8 mouse cellular contexts compared by ENCODE assay signal in the genomic region with DNA sequence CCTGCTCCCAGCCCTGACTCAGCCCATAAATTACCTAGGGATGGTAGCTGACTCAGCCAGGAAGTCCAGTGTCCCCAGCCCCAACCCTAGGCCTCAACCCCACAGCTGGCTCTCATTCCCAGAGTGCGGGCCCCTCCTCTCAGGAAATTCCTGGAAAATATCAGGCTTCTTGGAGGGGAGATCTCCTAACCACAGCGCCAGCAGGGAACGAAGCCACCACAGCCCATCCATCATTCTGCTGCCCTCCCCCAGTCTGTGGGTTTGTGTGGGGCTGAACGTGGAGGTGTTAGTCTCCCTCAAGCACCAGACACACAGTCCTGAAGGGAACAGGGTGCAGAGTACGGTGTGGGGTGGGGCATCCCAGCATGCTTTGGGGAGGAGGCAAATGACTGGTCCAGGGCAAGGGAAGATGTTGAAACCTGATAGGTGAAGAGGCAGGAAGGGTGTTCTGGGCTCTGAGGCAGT.
DNase-seq lines count a peak whose midpoint lies in the region; ATAC-seq lines count a peak whose summit lies in the region.

No protein-coding gene starts in this region.

- H3K9ac ChIP-seq in embryonic facial prominence, embryonic 15.5 days, result no peak overlapping the region
- no peak overlapping the region for H3K9ac ChIP-seq in kidney, embryonic 15.5 days

- no peaks in the 10 kb centered on the region for H3K9me3 ChIP-seq in embryonic facial prominence, embryonic 15.5 days (replicated peaks)
- peaks cover 6% of the 10 kb centered on the region; the same call in 1 of the 2 replicates for H3K9me3 ChIP-seq in kidney, embryonic 15.5 days (replicated peaks)

- no peak overlapping the region for H3K4me3 ChIP-seq in embryonic facial prominence, embryonic 15.5 days (replicated peaks)
- H3K4me3 ChIP-seq in kidney, embryonic 15.5 days (replicated peaks), result no peak overlapping the region

- H3K4me1 ChIP-seq in embryonic facial prominence, embryonic 15.5 days, result peaks cover 30% of the 10 kb centered on the region
- peaks cover 37% of the 10 kb centered on the region for H3K4me1 ChIP-seq in kidney, embryonic 15.5 days

- no peaks in the 10 kb centered on the region for H3K36me3 ChIP-seq in embryonic facial prominence, embryonic 15.5 days
- no peaks in the 10 kb centered on the region for H3K36me3 ChIP-seq in kidney, embryonic 15.5 days

- no peak overlapping the region for H3K4me2 ChIP-seq in embryonic facial prominence, embryonic 15.5 days (replicated peaks)
- no peak overlapping the region for H3K4me2 ChIP-seq in kidney, embryonic 15.5 days

- H3K27me3 ChIP-seq in embryonic facial prominence, embryonic 15.5 days, result no peaks in the 10 kb centered on the region
- no peaks in the 10 kb centered on the region for H3K27me3 ChIP-seq in kidney, embryonic 15.5 days

- WGBS in embryonic facial prominence, embryonic 15.5 days, result 26% methylated on average over 5 of the region's 5 CpGs
- 8% methylated on average over 5 of the region's 5 CpGs for WGBS in kidney, embryonic 15.5 days

- DNase-seq in gastrocnemius, postnatal 25 days, result peak; percentile 35
- no peak for DNase-seq in gastrocnemius, adult 18-20 months (ENCODE audit: low spot score)
- DNase-seq in lung, postnatal 25 days (ENCODE audit: low spot score), result peak; percentile 39
- no peak for DNase-seq in frontal cortex, adult 2 months (ENCODE audit: extremely low spot score in 1 of 2, low spot score in 1 of 2)
- DNase-seq in layer of hippocampus, postnatal 25 days (ENCODE audit: extremely low spot score in 1 of 2, low spot score in 1 of 2), result no peak
- DNase-seq in cerebellum, postnatal 25 days, result no peak

- H3K27ac ChIP-seq in embryonic facial prominence, embryonic 15.5 days (replicated peaks), result peak overlapping the region; percentile 82
- peak overlapping the region; percentile 88 for H3K27ac ChIP-seq in kidney, embryonic 15.5 days

- peak; percentile 88 for ATAC-seq in embryonic facial prominence, embryonic 15.5 days (ENCODE audit: insufficient number of reproducible peaks, low FRiP score, low TSS enrichment, low read depth)
- ATAC-seq in kidney, embryonic 15.5 days (replicated peaks; ENCODE audit: low FRiP score), result peak; percentile 97

Comparison
In these comparisons a context has a peak if more than half of its experiments do, and no peak if none do; other contexts are left out.
1. DNase-seq: peak in gastrocnemius, postnatal 25 days (single experiment) and lung, postnatal 25 days (single experiment); none in gastrocnemius, adult 18-20 months (single experiment), frontal cortex, adult 2 months (0 of 2), layer of hippocampus, postnatal 25 days (0 of 2) and cerebellum, postnatal 25 days (0 of 2).